Mouse (Mus musculus) spleen, postnatal 10 days (tissue): ENCODE results near the gene Prpf3.
"Not testable (repeated sequence)": the region's sequence is repeated elsewhere in the genome, so short reads cannot be mapped to it uniquely, and the experiment has no call there.

Experiments
- DNase-seq, 2 experiments: peaks; one replicate each; pipeline ENCODE4 v3.0.0; 2021 to 2022; ENCODE audit warnings: low spot score in 2 of 2

Prpf3 gene

DNA sequence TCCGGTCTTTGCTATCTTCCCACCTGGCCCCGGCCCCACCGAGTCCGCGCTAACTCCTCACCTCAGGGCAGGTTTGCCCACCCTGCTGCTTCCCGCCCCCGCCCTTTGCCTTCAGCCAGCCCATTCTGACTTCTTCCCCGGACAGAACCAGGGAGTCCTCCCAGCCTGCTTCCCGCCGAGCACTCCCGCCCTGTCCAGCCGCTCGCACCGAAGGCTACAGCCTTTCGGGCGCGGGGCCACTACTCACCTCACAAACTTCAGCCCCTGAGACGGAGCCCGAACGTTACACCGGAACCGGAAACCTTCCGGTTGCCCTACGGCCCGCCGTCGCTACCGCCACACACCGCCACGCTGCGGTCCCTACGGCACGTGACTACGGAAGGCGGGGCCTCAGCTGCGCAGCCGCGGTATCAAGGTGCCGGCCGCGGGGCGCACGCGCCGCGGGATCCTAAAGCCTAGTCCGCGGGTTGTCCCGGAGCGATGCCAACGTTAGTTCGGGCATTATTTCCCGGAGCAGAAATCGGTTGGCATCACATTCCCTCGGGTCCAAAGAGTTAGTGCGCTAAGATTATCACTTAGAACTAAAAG, at the start of gene Prpf3:
Prpf3 (minus strand) TSS at position 384 of the 588 bp plus-strand sequence.
- peak; percentile 90 to 96 for DNase-seq

GRCm38 (mm10) chr3:95904568-95904967, 48.9 kb upstream of the Prpf3 start, which contains the start of gene Car14:
Gene Car14 (minus strand): TSS chr3:95904691.
- no peak for DNase-seq

DNA sequence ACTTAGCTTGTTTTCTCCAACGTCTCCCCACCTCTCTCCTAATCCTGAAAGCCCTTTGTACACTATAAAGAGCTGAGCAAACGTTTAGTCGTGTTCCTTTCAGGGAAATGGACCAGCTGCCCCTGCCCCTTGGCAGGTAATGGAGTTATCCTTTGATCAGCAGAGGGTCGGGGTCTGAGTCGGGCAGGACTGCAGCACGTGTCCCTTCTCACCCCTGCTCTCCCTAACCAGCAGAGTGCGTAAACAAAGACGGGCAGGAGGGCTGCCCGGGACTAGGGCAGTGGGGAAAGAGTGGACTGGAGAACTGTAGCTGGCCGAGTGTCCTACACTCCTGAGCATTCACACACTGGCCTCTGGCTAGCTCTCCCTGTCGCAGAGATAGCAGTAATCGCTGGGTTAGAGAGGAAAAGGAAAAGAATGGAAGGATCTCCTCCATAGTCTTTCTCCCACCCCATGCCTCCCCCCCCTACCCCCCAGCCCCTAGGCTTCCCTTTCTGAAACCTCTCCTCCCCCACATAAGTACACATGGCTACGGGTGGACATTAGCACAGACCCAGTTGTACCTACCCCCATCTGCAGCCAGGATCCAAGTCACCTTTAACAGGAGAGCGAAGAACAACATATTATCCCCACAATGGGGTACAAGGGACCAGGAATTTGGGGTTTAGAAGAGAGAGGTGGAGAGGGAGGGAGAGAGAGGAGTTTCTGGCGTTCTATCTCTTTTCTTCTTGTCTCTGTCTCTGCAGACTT, 48.2 kb upstream of the Prpf3 start:
- DNase-seq: no peak

GRCm38 (mm10) chr3:95902643-95903042, 47.0 kb upstream of the Prpf3 start:
- DNase-seq: no peak

DNA sequence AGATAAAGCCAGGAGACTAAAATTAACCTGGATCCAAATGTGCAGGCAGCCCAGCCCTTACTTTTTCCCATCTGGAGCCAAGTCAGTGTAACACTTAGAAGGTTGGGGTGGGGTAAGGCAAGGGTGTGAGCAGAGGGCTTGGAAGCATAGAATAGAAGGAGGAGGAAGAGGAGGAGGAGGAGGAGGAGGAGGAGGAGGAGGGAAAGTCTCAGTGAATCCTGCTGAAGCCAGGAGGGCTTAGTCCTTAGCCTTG, 46.6 kb upstream of the Prpf3 start:
- DNase-seq: no peak

DNA sequence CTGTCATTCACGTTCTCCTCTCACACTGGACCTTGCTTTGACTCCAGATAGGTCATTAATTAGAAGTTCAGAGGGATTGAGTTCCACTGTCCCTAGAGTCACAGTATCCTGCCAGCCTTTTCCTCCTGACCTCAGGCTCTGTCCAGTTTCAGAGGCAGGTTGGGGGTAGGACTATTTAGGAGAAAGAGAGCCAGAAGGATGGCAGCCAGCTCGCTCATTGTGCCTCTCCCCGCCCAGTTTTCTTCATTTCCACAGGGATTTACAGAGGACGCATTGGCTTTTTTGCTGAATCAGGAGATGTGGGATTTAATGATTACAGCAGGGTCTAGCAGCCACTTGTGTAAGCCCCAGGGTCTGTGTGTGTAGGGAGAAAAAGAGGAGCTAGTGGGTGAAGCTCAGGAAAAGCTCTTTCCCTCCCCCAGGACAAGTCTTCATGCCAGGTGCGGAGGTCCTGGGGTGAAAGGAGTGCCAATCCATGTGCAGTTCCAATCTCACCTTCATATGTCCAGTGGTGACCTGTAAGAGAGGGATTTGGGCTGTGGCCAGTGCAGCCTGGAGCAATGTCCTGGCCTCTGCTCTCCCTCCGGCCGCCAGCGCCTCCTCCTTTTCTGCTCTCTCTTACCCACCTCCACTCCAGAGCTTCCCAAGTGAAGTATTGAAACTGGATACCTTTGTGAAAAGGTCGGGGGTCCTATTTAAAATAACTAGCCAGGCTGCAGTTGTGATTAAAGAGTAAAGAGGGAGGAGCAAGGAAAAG, 46.1 kb upstream of the Prpf3 start:
- DNase-seq: no peak

DNA sequence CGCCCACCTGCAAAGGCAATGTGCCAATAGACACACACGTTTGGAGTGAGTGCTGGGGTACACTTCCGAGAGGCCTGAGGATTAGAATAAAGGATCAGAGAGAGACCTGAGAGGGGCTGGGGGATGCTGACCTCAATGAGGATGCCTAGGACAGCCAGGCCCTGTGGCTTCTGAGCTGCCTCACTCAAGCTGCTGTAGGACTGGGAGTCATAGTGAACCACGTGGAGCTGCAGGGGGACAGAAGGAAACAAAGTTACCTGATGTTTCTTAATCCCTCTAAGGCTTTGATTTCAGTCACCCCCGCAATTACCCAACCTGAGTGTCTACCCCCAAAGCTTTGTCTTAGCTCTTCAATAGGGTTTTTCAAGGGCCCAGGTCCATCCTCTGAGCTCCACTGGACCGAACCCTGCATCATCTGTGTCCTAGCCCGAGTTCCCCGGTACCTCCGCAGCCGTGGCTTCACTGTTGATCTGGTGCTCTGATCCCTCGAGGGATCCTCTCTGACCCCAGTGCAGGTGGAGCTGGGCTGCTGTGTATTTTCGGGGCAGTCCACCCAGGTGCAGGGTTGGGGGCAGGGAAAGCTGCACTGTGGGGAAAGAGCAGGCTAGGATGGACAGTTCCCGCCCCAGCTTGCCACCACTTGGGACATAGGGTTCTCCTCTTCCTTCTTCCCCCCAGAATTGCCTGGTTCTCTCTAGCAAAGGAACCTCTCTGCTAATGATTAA, 44.3 kb upstream of the Prpf3 start:
- DNase-seq: no peak

DNA sequence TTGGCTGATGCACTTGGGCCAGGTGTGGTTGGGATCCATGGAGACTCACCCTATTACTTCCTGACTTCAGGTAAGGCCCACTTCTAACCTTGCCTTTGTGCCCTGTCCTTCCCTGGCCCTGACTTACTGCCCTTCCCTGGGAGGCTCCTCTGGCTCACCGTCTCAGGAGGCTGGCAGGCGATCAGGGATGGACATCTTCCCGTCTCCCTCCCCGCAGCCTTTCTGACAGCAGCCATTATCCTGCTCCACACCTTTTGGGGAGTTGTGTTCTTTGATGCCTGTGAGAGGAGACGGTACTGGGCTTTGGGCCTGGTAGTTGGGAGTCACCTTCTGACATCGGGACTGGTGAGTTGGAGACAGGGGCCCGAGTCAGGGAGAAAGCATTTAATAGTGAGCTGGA, 39.8 kb upstream of the Prpf3 start:
- not testable (repeated sequence) for DNase-seq

DNA sequence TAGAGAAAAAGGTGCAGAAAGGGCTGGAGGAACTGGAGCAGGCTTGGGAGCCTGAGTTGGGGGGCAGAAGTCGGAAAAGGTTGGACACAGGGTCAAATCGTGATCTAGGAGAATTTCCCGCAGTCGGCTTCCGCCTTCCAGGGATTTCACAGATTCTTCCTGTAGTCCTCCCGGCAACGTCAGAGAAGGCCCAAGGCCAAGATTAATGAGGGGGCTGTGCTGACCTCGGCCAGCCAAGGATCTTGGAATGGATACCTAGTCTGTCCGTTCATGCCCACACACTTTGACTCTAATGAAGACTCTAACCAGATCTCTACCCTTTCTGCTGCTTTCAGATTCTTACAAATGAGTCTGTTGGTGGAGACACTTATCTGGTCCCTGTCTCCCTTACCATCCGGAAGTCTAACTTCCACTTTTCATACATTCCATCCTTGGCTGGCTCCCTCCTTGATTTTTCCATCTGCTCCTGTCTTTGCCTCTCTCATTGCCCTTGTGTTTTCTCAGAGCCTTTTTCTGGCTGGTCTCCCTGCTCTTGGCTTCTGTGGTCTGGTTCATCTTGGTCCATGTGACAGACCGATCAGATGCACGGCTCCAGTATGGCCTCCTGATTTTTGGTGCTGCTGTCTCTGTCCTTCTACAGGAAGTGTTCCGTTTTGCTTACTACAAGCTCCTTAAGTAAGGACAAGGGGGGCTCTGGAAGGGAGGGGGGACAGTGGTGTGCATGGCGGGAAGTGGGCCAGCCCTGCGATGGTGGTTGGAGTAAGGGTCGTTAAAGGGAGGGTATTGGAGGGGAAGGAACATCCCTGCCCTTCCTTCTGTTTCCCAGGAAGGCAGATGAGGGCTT, 38.9 kb upstream of the Prpf3 start:
- DNase-seq: peak; percentile 36 to 50

GRCm38 (mm10) chr3:95893606-95894316, 38.1 kb upstream of the Prpf3 start, which contains the start of gene Aph1a:
Gene Aph1a (plus strand): TSS chr3:95893969.
- peak; percentile 88 to 96 for DNase-seq

- DNase-seq: no peak
Measured at GRCm38 (mm10) chr3:95893126-95893525, 37.4 kb upstream of the Prpf3 start.

GRCm38 (mm10) chr3:95892066-95893052, 36.7 kb upstream of the Prpf3 start:
- no peak for DNase-seq

GRCm38 (mm10) chr3:95891211-95892065, 35.8 kb upstream of the Prpf3 start, which contains the start of gene BC028528:
Gene BC028528 (minus strand): TSS chr3:95892005.
- DNase-seq: peak in 1 of 2 experiments; percentile 66

- no peak for DNase-seq
Measured at GRCm38 (mm10) chr3:95889664-95890063, 34.0 kb upstream of the Prpf3 start.

DNA sequence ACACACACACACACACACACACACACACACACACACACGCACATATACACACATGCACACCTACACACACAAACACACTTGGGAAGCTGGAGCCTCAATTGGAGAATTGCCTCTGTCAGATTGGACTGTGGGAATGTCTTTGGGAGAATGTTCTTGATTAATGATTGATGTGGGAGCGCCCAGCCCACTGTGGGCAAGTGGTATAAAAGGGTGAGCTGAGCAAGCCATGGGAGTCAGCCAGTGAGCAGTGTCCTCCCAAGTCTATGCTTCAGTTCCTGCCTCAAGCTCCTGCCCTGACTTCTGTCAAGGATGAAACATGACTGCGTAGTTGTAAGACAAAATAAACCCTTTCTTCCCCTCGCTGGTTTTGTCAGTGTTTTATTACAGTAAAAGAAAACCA, 31.9 kb upstream of the Prpf3 start:
- DNase-seq: no peak

DNA sequence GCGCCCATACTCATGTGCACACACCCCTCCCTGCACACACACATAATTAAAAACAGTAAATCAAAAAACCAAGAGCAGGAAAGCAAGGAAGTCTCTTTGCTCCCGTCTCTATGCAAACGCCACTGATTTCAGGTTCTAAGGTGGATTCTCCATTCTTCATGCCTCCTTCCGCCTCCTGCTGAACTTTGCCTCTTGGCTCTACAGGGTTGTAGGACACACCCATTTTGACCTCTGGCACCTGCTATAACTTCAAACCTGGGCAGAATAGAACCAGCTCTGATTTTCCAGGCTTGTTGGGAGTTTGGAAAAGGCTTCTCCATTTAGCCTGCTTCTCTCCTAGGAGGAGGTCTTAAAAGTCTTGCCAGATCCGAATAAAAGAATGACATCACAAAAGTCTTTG, 28.7 kb upstream of the Prpf3 start:
- DNase-seq: no peak

- DNase-seq: peak in 1 of 2 experiments; percentile 77
Measured at GRCm38 (mm10) chr3:95882816-95883425, 27.2 kb upstream of the Prpf3 start.
